Mouse (Mus musculus) cerebellum, adult (tissue): ENCODE results near the gene Immp2l.

Experiments
- ATAC-seq: cut with Nextera tagmentation; 2 replicates; pipeline ENCODE4 v1.9.2; 2017; ENCODE audit warnings: mild to moderate bottlenecking, moderate library complexity, mixed read lengths; ENCODE audit not compliant: insufficient number of reproducible peaks, low FRiP score, low TSS enrichment

Gene Immp2l

DNA sequence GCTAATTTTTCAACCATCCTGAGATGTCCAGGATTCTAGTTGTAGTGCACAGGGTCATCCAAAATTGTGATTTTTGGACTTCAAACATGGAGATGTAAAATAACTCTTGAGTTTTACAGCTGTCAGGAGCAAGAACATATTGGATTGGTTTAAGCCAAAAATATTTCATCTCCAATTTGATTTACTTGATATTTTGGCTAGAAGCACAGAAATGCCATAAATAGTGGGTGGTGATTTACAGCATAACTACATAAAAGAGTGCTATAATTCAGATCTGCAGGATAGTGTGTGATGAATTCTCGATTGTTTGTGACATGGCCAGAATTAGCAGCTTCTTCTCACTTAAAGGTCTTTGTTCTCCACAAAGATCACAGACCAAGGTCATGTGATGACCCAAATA, 884.1 kb downstream of the Immp2l start:
- ATAC-seq: no peak

DNA sequence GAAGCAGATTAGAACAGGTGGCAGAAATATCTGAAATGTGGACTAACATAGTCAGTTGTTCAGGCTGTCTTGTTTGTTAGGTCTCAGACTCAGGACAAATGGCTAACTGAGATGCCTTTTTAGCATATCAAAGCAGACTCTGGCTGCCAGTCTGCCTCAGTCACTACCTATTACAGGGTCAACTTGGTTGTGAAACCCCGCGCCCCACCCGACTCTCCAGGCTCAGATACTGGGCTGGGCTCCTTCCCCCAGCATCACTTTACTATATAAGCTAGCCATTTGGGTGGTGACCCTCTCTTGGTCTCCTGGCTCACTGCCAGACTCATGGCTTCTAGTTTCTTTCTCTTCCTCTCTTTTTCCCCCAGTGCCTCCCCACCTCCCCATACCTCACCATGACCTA, 887.7 kb downstream of the Immp2l start:
- ATAC-seq: no peak

GRCm38 (mm10) chr12:41937751-41938150, 913.9 kb downstream of the Immp2l start:
- ATAC-seq: no peak

DNA sequence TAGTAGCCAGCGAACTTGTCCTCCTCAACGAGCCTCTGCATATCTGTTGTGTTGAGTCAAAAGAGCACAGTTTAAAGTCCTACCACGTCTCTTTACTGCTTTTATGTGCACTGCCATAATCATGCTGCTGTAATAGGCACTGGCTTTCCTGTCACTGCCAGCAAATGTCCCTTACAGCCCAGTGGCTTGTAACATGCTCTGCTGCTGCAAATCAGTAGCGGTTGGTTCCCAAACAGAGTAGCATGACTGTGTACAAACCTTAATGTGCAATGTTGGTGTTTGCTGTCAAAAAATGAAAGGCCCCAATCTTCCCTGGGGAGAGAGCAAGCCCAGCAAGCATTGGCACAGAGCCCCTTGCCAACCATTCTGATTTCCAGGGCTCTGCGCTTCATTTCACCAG, 918.0 kb downstream of the Immp2l start:
- no peak for ATAC-seq

- ATAC-seq: no peak
Observed at GRCm38 (mm10) chr12:41944079-41944672, 920.3 kb downstream of the Immp2l start.

DNA sequence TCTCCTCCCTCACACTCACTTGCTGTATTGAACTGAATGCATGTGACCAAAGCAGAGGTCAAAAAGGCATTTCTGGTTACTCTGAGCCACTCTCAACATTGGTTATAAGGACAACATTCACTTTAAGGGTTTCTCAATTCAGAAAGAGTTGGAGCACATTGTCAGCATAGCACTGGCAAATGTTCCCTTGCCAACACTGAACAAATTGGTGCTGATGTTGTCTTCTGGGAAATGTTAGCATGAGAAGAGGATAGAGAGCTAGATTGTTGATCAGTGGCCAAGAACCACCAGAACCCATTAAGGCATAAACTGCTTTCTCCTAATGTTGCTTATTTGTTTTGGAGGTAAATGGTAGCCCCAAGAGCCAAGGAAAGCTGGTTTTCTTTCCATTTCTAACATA, 922.6 kb downstream of the Immp2l start:
- ATAC-seq: no peak

GRCm38 (mm10) chr12:41949409-41949808, 925.5 kb downstream of the Immp2l start:
- ATAC-seq: no peak

DNA sequence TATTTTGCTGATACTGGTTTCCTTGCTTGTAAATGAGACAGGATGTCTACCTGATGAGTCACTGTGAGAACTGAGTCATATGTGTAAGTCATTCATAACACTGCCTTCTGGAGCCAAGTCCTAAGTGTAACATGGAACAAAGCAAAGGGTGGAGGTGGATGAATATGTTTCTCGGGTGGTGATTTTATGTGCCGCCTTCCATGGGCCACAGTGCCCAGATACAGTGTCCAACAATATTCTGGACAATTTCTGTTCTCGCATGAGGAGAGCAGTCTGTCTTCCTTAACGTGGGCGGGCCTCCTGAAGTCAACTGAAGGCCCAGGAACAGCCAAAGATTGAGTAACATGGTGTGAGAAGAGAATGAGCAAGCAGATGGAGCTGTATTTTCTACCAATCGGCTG, 926.0 kb downstream of the Immp2l start:
- no peak for ATAC-seq

DNA sequence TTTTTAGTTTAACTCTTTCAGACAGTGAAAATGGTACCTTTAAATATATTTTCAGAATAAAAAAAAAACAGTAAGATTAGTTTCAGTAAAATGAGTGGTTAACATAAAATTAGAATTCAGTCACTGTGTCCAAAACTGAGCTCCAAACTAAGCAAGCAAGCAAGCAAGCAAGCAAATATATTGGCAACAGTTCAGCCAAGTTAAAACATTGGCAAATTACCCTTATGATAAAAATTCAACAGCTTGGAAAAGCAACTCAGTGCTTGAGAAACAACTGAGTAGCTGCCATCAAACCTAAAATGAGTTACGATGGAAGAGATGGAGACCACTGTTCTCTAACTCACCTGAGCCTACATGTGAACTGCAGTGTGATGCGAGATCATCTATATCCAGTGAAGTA, 926.8 kb downstream of the Immp2l start:
- ATAC-seq: no peak

GRCm38 (mm10) chr12:41961038-41961437, 937.1 kb downstream of the Immp2l start:
- no peak for ATAC-seq

DNA sequence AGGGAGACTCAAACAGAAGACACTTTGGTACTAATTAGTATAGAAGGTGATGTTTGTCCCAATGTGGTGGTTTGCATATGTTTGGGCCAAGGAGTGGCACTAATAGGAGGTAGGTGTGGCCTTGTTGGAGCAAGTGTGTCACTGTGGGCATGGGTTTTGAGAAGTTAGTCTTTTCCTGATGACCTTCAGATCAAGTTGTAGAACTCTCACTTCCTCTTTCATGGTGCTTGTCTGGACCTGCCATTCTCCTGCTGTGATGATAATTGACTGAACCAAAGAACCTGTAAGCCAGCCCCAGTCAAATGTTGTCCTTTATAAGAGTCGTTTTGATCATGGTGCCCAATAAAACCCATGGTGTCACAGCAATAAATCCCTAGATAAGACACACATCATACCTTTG, 967.5 kb downstream of the Immp2l start:
- ATAC-seq: no peak
